Mouse (Mus musculus): Measurements from ENCODE around the gene AC141477.1.

The AC141477.1 gene

GRCm38 (mm10) chr10:76408520-76408919, 31.7 kb downstream of the AC141477.1 start:
- no peak for DNase-seq (ENCODE audit: low spot score)

- no peak for DNase-seq (ENCODE audit: low spot score)
These were observed 47.6 kb downstream of the AC141477.1 start for GRCm38 (mm10) chr10:76392596-76392995.

GRCm38 (mm10) chr10:76391786-76392185, 48.5 kb downstream of the AC141477.1 start:
- no peak for DNase-seq (ENCODE audit: low spot score)

- DNase-seq (ENCODE audit: low spot score): no peak
These were observed 49.1 kb downstream of the AC141477.1 start for GRCm38 (mm10) chr10:76391166-76391565.
